Mouse (Mus musculus) limb, embryonic 11.5 days (tissue): ENCODE data around the gene Hist1h2ae. TPM values are rescaled to one million over a fixed set of nuclear protein-coding genes. Genes with fewer than 3 reads are reported as not detected.
"Not testable (repeated sequence)": the region's sequence is repeated elsewhere in the genome, so short reads cannot be mapped to it uniquely, and the experiment has no call there.

ENCODE experiments used
- ATAC-seq: fragments of 200-750 bp; cut with Nextera tagmentation; 2 replicates; pipeline ENCODE4 v1.8.0; 2017; ENCODE audit warnings: low read depth; ENCODE audit not compliant: insufficient number of reproducible peaks, low FRiP score, low TSS enrichment
- DNase-seq: peaks from one replicate; pipeline ENCODE4 v3.0.0-alpha.2; 2015; ENCODE audit warnings: low spot score
- H3K27ac ChIP-seq: fragments of 300-500 bp; sonication (generic); replicated peaks from 2 replicates; pipeline ENCODE4 v1.5.1; 2014; ENCODE audit warnings: low read depth, mild to moderate bottlenecking, low read length
- H3K27me3 ChIP-seq: fragments of 300-500 bp; sonication (generic); 2 replicates; pipeline ENCODE4 v1.6.1; 2014; ENCODE audit warnings: mild to moderate bottlenecking, low read length, mixed read lengths; ENCODE audit not compliant: control insufficient read depth, insufficient read depth
- H3K36me3 ChIP-seq: fragments of 300-500 bp; sonication (generic); 2 replicates; pipeline ENCODE4 v1.6.1; 2014; ENCODE audit warnings: mild to moderate bottlenecking, low read length, moderate library complexity, mixed read lengths; ENCODE audit not compliant: control insufficient read depth, insufficient read depth
- H3K4me1 ChIP-seq: fragments of 300-500 bp; sonication (generic); 2 replicates; pipeline ENCODE4 v1.6.1; 2014; ENCODE audit warnings: low read length, mixed read lengths; ENCODE audit not compliant: control insufficient read depth, insufficient read depth
- H3K4me2 ChIP-seq: fragments of 300-500 bp; sonication (generic); 2 replicates; pipeline ENCODE4 v1.6.1; 2014; ENCODE audit warnings: low read depth, mild to moderate bottlenecking, moderate library complexity; ENCODE audit not compliant: severe bottlenecking
- H3K4me3 ChIP-seq: fragments of 300-500 bp; sonication (generic); 2 replicates; pipeline ENCODE4 v1.5.1; 2014; ENCODE audit warnings: low read depth, low read length
- H3K9ac ChIP-seq: fragments of 300-500 bp; sonication (generic); 2 replicates; pipeline ENCODE4 v1.6.1; 2014; ENCODE audit warnings: mild to moderate bottlenecking, low read length
- H3K9me3 ChIP-seq: fragments of 300-500 bp; sonication (generic); 2 replicates; pipeline ENCODE4 v1.6.1; 2016; ENCODE audit warnings: low read length; ENCODE audit not compliant: control insufficient read depth
- WGBS: fragments of 180-500 bp; shearing (Covaris S2); extraction: QIAGEN DNeasy Blood & Tissue Kit; methylation state at CpG from one replicate; pipeline ENCODE4 v1.1.7; 2014; 5-methylcytosine and 5-hydroxymethylcytosine counted together
- polyA plus RNA-seq: library from polyadenylated mRNA; unstranded; fragments of >200 nt; fragmentation: Nextera tagmentation; extraction: Ambion mirVana; gene quantifications from 2 replicates; pipeline ENCODE4 v1.2.1, GENCODE M21; 2014

Hist1h2ae gene
- polyA plus RNA-seq, 1 experiment from 2014 or later, result 102 TPM

DNA sequence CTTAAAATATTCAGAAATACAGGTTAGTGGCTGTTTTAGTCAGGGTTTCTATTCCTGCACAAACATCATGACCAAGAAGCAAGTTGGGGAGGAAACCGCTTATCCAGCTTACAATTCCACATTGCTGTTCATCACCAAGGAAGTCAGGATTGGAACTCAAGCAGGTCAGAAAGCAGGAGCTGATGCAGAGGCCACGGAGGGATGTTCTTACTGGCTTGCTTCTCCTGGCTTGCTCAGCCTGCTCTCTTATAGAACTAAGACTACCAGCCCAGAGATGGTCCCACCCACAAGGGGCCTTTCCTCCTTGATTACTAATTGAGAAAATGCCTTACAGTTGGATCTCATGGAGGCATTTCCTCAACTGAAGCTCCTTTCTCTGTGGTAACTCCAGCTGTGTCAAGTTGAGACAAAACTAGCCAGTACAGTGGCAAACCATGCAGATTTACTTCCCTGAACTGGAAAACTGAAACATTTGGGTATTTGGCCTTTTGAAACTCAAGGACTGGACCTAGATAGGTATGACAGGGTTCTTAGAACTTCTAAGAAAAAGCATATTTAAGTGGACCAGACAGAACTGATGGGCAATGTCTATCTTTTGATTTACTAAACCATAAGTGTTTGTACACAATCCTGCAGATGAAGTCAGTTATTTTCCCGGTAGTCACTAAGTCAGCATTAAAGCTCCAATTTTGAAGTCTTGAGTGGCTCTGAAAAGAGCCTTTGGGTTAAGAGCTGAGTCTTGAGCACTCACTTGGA is 28.6 kb downstream of the Hist1h2ae start:
- not testable (repeated sequence) for DNase-seq, H3K27me3 ChIP-seq, ATAC-seq

GRCm38 (mm10) chr13:23541497-23541896 is 29.5 kb downstream of the Hist1h2ae start:
- DNase-seq, result no peak
- Histone ChIP-seq H3K27me3 (no peaks in the 10 kb centered on the region), H3K4me1 (peaks cover 5% of the 10 kb centered on the region), H3K9me3 (no peaks in the 10 kb centered on the region), H3K4me2 (no peak overlapping the region), H3K27ac (no peak overlapping the region), H3K4me3 (no peak overlapping the region), H3K9ac (no peak overlapping the region), H3K36me3 (no peaks in the 10 kb centered on the region)
- 90% methylated on average over 3 of the region's 3 CpGs for WGBS
- no peak for ATAC-seq

More for the DNA sequence above, 28.6 kb downstream of the Hist1h2ae start:
- H3K4me1 ChIP-seq, H3K9me3 ChIP-seq, H3K36me3 ChIP-seq: not testable (repeated sequence)
- 6% methylated on average over 3 of the region's 3 CpGs for WGBS
- Histone ChIP-seq H3K27ac (peak overlapping the region; percentile 91), H3K4me2 (peak overlapping the region; percentile 77), H3K4me3 (peak overlapping the region; percentile 41), H3K9ac (peak overlapping the region; percentile 69)

DNA sequence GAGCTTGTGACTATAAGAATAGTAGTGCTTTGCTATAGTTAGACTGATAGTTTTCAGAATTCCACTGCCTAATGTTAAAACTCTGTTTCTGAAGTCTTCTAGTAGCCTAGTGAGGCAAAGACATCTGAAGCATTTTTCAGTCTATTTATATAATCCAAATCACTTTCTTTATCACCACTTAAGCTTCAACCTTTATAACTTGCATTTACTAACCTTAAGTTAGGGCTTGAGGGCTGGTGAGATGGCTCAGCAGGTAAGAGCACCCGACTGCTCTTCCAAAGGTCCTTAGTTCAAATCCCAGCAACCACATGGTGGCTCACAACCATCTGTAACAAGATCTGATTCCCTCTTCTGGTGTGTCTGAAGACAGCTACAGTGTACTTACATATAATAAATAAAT is 31.2 kb downstream of the Hist1h2ae start:
- WGBS, result 70% methylated on average over 1 of the region's 1 CpGs
- H3K27me3 ChIP-seq, ATAC-seq, H3K9ac ChIP-seq, H3K4me1 ChIP-seq, DNase-seq, H3K4me3 ChIP-seq, H3K9me3 ChIP-seq, H3K27ac ChIP-seq, H3K4me2 ChIP-seq, H3K36me3 ChIP-seq: not testable (repeated sequence)

GRCm38 (mm10) chr13:23538249-23538648 is 32.8 kb downstream of the Hist1h2ae start:
- Histone ChIP-seq H3K27me3 (no peaks in the 10 kb centered on the region), H3K4me1 (peaks cover 8% of the 10 kb centered on the region), H3K4me2 (no peak overlapping the region), H3K36me3 (no peaks in the 10 kb centered on the region), H3K4me3 (no peak overlapping the region), H3K9me3 (no peaks in the 10 kb centered on the region), H3K9ac (no peak overlapping the region), H3K27ac (0 out of 2 replicates have a peak overlapping the region, but pooled peaks have one; percentile 16)
- DNase-seq (no peak), ATAC-seq (no peak)
- WGBS, result 55% methylated on average over 5 of the region's 5 CpGs

DNA sequence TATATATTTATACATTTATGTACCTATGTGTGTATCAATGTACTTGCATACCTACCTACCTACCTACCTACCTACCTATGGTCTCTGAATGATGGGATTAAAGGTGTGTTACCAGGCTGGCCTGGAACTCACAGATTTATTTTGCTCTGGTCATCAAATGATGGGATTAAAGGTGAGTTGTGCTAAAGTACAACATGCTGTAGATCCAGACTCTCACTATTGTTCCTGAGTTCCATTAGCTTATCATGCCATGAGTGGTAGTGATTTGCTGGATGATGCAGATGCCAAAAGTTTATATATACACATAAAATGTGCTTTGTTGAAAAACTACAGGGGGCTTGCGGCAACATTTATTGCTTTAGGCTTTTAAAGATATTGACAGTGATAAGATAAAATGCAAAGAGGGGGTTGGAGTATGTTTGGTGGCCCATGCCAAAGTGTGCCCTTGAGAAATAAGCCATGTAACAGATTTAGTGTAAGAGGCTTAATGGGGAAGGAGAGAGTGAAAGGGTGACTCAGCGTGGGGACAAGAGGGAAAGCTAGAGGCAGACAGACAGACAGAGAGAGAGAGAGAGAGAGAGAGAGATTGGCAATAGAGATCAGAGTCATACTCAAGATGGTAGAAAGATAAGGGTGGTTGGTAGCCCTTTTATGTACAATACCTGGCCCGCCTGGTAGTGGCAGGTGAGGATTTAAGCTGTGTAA is 33.9 kb downstream of the Hist1h2ae start:
- no peaks in the 10 kb centered on the region for H3K27me3 ChIP-seq
- H3K9me3 ChIP-seq, result no peaks in the 10 kb centered on the region
- H3K36me3 ChIP-seq, result no peaks in the 10 kb centered on the region
- peak overlapping the region; percentile 75; the same call in 1 of the 2 replicates for H3K4me2 ChIP-seq
- DNase-seq (no peak), ATAC-seq (no peak)
- no peak overlapping the region for H3K27ac ChIP-seq
- peaks cover 11% of the 10 kb centered on the region for H3K4me1 ChIP-seq
- no peak overlapping the region for H3K9ac ChIP-seq
- no peak overlapping the region; the same call in 1 of the 2 replicates for H3K4me3 ChIP-seq
- WGBS, result 81% methylated on average over 3 of the region's 3 CpGs

DNA sequence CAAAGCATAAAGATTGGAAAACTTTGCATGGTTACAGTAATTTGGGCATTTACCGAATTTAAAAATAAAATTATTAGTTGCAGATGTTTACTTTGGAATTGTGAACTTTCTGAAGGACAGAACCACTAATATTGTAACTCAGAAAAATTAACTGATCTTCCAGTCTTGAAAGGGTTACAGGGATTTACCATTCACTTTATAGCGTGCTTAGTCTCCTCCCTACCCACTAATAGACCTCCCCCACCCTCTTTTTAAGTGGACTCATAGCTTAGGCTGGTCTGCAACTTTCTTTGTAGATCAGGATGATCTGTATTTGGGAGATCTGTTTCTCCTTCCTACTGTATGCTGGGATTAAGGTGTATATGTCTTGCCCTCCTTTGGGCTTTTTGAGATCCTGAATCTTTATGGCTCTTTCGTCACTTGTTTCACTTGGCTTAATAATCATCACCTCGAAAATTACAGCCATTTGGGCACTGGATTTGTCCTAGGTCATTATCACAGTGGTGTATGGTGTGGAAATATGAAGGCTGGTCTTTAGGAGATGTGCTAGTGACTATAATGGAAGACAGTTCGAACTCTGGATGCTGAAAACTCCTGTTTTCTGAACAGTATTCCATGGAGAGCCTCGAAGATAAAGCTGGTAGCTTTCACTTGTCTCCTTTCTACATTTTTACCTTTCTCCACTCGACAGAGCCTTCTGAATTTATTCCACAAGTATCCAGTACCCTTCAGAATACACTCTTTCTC is 34.8 kb downstream of the Hist1h2ae start:
- peak overlapping the region; percentile 75 for H3K4me2 ChIP-seq
- H3K9ac ChIP-seq, result peak overlapping the region; percentile 70
- 23% methylated on average over 7 of the region's 7 CpGs for WGBS
- H3K4me3 ChIP-seq, result peak overlapping the region; percentile 47
- peaks cover 11% of the 10 kb centered on the region for H3K4me1 ChIP-seq
- peak overlapping the region; percentile 94 for H3K27ac ChIP-seq
- no peak for DNase-seq
- no peak for ATAC-seq
- no peaks in the 10 kb centered on the region for H3K36me3 ChIP-seq
- no peaks in the 10 kb centered on the region for H3K27me3 ChIP-seq
- no peaks in the 10 kb centered on the region for H3K9me3 ChIP-seq

- H3K27ac ChIP-seq, result peak within 1 kb of the TSS; percentile 94
- not testable (repeated sequence) for H3K9me3 ChIP-seq, H3K27me3 ChIP-seq, H3K36me3 ChIP-seq
- H3K4me2 ChIP-seq, result peak within 1 kb of the TSS; percentile 75
- under 1% methylated on average over 43 of the region's 62 CpGs for WGBS
- peak within 1 kb of the TSS; percentile 84 for H3K9ac ChIP-seq
- peak within 1 kb of the TSS; percentile 47 for H3K4me3 ChIP-seq
- peaks cover 11% of the 10 kb centered on the region for H3K4me1 ChIP-seq
- DNase-seq (peak; percentile 90), ATAC-seq (peak; percentile 92)
Measured at GRCm38 (mm10) chr13:23535137-23536075, 35.6 kb downstream of the Hist1h2ae start, which contains the start of gene Hist1h3g. TSS of gene Hist1h3g (plus strand) at chr13:23535422.
